Mouse (Mus musculus): ENCODE data around the gene Bloc1s1.

The Bloc1s1 gene

DNA sequence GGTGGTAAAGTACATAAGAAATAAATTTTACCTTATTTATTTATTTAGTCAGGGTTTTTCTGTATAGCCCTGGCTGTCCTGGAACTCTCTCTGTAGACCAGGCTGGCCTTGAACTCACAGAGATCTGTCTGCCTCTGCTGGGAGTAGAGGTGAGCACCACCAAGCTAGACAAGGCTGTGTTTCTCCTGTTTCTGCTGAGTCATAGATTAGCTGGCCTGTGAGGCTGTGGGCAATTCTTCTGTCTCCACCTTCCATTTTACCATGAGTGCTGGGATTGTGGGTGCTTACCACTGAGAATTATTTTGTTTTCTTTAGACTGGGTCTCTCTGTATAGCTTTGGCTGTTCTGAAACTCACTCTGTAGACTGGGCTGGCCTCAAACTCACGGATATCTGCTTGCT lies 22.4 kb downstream of the Bloc1s1 start:
- TF ChIP-seq GATA4 (IDR thresholded peaks at IDR 0.05; ENCODE audit: insufficient replicate concordance, low read length), result no peak

DNA sequence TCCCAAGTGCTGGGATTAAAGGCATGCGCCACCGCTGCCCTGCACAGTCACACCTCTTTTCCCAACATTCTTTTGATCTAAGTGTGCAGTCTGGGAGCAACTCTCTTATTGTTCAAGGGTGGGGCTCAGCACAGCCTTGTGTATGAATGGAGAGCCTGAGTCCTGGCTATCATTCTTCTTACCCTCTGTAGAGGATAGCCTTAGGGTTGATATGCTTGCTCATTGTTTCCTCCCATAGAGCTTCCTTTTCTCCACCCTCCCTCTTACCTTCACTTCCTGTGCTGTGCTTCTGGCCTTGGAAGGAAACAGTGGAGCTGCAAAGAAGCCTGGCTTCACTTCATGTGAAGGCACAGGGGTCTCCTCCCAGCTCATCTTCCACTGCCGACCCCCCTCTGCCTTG lies 23.1 kb downstream of the Bloc1s1 start, which contains the start of gene Cd63:
Cd63 (plus strand) TSS at position 292 of the 400 bp plus-strand sequence.
- no peak for TF ChIP-seq GATA4 (IDR thresholded peaks at IDR 0.05; ENCODE audit: insufficient replicate concordance, low read length)

DNA sequence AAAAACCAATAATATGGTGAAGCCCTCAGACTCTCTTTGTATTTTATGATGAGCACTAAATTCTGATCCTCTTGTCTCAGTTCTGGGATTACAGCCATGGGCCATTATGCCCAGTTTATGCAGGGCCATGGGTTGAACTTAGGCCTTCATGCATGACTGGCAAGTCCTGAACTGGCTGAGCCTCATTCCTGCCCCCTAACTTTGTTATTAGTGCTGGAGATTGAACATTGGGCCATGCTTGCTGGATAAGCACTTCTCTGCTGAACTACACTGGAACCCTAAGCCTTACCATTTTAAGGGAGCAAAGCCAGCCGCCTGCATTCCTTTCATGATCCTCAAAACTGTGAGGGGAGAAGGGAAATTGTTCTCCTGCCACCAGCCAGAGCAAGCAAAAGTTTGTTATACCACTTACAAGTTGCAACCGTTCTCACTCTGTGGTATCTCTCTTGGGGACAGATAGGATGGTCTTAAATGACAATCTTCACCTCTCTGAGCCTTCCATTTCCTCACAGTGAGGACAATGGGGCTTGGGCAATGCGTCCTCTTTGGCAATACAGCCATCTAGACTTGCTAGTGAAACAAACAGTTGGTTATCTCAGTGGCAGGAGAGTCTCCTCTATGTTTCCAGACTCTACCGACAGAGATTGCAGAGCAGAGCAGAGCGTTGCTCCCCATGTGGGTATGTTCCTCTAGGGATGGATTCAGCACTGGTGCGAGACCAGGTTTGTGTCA lies 23.9 kb downstream of the Bloc1s1 start:
- no peak for TF ChIP-seq GATA4 (IDR thresholded peaks at IDR 0.05; ENCODE audit: insufficient replicate concordance, low read length)

DNA sequence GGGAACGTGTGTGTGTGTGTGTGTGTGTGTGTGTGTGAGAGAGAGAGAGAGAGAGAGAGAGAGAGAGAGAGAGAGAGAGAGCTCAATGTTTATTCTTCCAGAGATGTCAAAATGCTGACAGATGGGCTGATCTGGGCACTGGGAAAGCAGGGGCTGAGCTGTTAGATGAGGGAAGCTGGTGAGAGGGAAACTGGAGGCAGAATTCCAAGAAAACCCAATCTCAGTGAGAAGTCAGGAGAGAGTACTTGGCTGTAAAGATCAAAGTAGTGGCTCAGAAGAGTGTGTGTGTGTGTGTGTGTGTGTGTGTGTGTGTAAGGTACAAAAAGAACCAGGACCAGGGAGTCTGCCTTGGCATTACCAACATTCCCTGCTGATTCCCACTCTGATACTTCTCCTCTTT lies 26.3 kb downstream of the Bloc1s1 start:
- TF ChIP-seq GATA4 (IDR thresholded peaks at IDR 0.05; ENCODE audit: insufficient replicate concordance, low read length), result no peak

DNA sequence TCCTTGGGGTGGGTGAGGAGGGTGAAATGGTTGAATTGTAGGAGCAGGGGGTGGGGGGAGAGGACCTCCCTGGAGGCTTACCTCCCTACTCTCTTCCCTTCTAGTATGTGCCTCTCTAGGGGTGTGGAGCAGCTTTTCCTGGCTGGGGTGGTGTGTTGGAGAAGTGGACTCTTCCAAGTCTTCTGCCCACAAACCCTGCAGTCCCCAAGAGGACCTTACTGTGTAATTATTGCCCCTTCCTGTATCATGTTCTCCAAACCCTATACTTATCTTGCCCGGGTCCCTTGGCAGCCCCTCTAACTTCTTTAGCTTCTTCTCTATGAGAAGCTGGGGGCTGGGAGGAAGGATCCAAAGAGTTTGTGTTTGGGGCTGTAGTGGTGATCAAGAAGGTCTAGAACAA lies 27.0 kb downstream of the Bloc1s1 start:
- TF ChIP-seq GATA4 (IDR thresholded peaks at IDR 0.05; ENCODE audit: insufficient replicate concordance, low read length), result no peak

DNA sequence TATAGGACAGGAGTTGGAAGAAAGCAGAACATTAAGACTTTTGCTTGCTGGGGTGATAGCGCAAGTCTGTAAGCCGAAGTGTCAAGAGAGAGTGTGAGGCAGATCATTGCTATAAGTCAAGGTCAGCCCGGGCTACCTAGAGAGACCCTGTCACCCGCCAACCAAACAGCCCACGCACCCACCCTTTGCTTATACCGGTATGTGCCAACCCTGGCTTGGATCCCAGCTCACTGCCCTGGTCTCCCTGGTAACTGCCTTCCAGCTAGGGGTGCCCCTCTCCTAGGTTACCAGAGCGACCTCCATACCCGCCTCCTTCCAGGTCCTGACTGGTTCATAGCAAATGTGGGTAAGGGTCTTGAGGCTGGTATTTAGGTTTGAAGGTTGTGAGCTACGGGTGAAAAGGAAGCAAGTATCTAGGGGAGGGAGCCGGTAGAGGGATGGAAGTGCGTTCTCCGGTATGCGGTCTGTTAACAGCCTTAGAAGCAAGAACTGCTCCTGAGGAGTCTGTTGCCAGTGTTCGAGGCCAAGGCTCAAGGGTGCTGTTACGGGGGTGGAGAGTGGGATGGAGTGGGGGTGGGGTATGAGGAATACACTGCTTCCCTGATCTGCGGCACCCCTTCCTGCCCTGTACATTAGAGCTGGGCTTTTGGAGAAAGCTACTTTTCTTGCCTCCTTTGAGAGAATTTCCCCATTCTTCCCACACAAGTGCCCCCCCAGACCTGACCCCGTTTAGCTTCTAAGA lies 27.7 kb downstream of the Bloc1s1 start:
- TF ChIP-seq GATA4 (IDR thresholded peaks at IDR 0.05; ENCODE audit: insufficient replicate concordance, low read length), result no peak

DNA sequence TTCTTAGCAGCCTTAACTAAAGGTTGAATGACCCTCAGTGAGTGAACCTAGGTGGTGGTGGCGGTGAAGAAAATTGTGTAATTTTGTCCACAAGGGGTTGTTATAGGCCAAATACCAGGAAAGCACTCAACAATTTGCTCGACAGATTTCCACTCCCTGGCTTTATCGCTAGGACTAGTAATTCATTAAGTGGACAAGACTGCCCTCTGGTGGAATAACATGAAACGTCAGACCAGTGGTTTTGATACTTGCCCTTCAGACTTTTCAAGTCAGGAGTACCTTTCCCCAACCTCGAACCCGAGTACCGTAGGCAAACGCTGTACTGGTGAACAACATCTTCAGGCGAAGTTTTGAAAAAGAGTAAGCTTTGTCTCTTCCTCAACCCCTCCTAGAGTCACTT lies 28.4 kb downstream of the Bloc1s1 start:
- TF ChIP-seq GATA4 (IDR thresholded peaks at IDR 0.05; ENCODE audit: insufficient replicate concordance, low read length), result no peak

DNA sequence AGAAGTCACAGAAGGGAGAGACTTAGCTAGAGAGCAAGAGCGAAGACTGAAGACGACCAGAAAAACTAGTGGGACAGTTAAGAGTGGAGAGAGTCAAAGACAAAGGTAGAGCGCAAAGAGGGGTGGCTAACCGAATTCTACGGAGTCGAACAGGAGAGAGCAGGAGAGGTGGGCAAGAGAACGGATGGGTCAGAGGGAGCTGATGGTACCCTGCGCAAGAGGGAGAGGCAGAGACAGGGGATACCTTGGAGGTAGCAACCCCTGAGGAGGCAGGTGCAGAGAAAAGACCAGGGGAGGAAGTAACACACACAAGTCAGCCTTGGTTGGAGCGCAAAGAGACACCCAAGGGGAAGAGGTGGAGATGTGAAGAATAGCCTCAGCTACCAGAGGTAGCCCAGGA lies 31.6 kb downstream of the Bloc1s1 start:
- TF ChIP-seq GATA4 (IDR thresholded peaks at IDR 0.05; ENCODE audit: insufficient replicate concordance, low read length), result no peak

DNA sequence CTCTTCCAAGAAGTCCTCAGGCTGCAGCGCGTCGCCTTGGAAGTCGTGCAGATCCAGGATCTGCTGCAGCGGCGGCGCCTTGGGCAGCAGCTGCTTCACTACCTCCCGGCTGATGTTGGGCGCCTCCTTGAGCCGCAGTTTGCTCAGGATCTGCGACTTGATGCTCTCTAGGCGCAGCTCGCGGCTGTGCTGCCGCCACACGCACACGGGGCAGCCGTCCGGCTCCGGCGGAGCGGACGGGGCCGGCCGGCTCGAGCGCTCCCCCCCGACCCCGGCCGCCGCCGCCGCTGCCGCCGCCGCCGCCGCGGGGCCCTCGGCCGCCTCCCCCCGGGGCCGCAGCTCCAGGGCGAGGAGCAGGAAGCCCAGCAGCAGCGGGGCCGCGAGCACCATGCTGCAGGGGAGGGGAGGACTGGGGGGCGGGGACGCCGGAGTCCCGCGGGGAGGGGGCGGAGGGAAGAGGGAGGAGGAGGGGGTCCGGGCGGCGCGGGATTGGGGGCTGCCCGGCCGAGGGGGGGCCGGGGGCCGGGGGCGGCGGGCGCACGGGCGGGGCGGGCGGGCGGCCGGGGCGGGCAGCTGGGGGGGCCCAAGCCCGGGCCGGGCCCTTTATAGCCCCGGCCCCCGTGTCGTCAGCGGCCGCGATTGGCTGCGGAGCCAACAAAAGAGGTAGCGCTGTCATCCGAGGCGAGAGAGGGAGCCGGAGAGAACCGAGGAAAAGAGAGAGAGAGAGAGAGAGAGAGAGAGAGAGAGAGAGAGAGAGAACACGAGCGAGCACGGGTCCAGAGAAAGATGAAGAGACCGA lies 32.3 kb downstream of the Bloc1s1 start, which contains the start of gene Gdf11:
Gdf11 (minus strand) TSS at position 423 of the 799 bp plus-strand sequence.
- TF ChIP-seq GATA4 (IDR thresholded peaks at IDR 0.05; ENCODE audit: insufficient replicate concordance, low read length), result no peak

DNA sequence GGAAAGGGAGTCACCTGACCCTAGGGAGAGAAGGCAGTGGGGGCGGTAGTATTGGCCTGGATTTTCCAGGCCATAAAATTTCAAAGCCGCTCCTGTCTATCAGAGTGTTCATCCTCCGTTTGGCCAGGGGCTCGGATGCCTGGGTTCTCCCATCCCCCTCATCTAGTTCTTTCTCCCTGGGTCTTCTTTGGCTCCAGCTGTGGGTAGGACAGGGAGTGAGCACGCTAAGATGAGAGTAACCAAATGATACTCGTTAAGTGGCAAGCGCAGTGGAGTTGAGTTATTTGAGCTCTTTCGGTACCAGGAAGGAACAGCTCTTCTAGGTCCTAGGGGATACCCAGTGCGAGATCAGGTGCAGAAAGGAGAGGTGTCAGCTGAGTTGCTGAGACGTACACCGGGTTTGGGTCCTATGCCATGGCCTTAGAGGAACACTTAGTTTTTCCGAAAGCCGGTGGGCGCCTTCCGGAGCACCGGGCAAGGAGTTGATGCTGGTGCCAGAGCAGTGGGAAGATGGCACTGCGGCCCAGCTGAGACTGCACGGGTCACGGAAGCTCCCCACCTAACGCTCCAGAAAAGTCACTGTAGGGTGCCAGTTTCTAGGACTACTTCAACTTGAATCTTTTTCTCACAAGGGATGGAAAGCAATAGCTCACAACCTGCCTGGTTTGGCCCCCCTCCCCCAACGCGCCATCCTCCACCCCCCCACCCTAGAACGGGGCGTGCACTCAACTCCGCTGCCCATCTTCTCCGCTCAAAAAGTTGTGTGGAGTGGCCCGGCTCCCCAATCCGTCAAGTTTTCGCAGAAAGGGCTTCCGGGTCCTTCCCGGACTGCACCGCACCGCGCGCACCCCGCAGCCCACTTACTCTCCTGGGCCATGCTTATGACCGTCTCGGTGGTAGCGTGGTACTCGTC lies 33.2 kb downstream of the Bloc1s1 start:
- no peak for TF ChIP-seq GATA4 (IDR thresholded peaks at IDR 0.05; ENCODE audit: insufficient replicate concordance, low read length)

DNA sequence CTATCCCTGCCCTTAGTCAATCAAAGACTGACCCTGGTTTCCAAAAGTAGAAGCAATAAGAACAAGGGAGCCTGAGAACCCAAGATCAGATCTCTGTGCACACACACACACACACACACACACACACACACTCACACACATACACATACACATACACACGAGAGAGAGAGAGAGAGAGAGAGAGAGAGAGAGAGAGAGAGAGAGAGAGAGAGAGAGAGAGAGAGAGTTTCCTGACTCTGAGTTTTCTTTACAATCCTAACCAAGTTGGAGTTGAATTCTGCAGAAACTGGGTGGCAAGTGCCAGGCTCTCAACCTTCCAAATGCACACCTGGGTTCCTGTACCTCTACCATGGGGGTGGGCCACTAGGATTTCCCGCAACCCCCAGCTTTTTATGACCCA lies 34.0 kb downstream of the Bloc1s1 start:
- no peak for TF ChIP-seq GATA4 (IDR thresholded peaks at IDR 0.05; ENCODE audit: insufficient replicate concordance, low read length)

DNA sequence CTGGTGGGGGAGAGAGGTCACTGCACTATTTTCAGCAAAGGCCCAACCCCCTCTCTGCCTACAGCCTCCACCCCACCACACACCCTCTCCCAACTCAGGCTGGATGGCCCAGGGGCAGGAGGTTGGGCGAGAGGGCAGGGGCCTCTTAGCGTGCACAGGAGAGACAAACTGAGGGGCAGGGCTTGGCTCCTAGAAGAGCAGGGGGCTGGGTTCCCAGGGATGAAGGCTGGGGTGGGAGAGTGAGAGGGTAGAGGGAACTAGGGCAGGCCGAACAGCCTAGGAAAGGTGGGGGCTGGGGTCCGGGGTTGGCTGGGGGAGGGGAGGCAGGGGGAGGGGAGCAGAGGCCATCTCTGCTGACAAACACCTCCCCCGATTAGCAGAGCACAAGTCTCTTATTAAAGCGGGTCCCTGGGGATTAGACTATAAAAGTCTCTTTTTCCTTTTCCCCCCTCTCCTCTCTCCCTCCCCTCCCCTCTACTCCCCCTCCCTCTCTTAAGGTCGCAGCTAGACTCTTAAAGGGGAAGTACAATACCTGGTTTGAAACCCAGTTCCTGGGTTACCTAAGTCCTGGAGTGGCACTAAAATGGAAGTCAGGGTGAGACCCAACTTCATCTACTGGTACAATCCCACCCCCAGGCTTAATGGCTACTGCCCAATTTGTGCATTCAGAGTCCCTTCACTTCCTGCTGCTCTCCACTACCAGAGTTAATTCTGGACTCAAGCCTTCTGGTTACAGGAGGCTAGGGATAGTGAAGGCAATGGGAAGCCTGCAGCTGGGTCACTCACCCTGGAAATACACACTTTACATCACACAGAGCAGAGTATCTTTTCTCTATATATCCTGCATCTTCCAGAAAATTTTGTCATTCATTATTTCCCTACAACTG lies 34.7 kb downstream of the Bloc1s1 start:
- no peak for TF ChIP-seq GATA4 (IDR thresholded peaks at IDR 0.05; ENCODE audit: insufficient replicate concordance, low read length)

DNA sequence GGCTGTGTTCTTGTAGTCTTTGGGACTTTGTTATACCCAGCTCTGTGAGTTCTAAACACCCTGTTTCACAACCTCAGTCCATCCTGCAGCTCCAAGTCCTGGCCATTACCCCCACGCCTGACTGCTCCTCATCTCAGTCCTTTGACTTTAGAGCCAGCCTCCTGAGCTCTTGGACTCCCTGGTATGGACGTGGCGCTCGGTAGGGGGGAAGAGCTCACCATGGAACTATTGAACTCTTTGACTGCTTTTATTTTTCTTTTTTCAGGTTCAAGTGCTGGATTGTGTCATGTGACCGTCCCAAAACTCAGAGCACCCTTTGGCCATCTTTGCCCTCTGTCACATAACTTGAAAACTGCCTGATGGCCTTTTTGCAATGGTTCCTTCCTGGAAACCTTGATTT lies 41.8 kb downstream of the Bloc1s1 start:
- no peak for TF ChIP-seq GATA4 (IDR thresholded peaks at IDR 0.05; ENCODE audit: insufficient replicate concordance, low read length)

DNA sequence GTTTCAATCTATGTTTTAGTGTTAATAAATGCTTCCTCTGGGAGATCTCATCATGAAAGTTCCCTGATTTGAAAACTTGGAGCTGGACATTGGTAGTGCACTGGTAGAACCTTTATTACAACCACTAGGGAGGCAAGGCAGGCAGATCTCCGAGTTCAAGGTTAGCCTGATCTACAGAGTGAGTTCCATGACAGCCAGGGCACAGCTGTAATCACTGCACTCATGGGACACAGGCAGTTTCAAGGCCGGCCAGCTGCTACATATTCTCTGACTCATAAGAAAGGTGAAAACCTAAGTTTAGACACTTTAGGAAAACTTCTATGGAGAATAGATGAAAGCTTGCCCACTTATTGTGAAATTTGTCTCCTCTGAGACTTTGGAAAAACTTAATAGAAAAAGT lies 45.0 kb downstream of the Bloc1s1 start:
- no peak for TF ChIP-seq GATA4 (IDR thresholded peaks at IDR 0.05; ENCODE audit: insufficient replicate concordance, low read length)
